Mouse (Mus musculus): ENCODE measurements around the gene Eps8l3. TPM values are rescaled to one million over a fixed set of nuclear protein-coding genes. Genes with fewer than 3 reads are reported as not detected.
A peak's percentile ranks its signal among the peaks of the same experiment; 100 is the strongest.
"Not testable (repeated sequence)": the region's sequence is repeated elsewhere in the genome, so short reads cannot be mapped to it uniquely, and the experiment has no call there.

Gene Eps8l3
- polyA plus RNA-seq, 1 experiment from 2014 or later: 1.9 TPM

DNA sequence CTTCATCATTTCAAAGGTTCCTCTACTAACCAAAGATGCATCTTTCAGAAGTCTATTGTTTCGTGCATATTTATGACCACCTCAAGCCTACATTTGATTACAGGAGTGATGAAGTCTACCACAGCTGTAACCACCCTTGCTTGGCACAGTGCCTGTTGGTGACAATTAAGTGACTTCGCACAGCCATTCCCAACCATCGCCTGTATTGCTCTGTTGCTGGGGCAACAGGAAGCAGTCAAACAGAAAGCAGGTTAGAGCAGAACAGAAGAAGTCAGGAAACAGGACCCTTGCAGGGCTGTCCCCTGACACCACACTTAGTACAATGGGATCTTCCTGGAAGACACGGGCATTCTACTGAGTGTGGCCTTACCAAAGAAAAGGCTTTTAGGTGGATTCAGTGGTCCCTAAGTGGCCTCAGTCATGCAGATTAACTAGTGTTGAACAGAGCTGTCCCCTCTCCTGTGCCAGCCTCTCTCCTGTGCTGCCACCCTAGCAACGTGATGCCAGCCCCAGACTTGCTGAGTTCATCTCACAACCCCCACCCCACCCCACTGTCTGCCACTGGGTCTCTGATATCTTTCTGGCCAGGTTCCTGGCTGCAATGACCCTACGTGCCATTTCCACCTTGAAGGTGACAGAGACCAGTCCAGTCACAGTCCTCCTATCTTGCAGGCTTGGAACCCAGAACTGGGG, 27.9 kb upstream of the Eps8l3 start:
- ATAC-seq (ENCODE audit: low read depth): no peak
- no peak overlapping the region for H3K27ac ChIP-seq (ENCODE audit: low read length)

GRCm38 (mm10) chr3:107849693-107850031, 27.4 kb upstream of the Eps8l3 start:
- Histone ChIP-seq H3K9ac (ENCODE audit: low read depth, low read length) (no peak overlapping the region), H3K4me2 (ENCODE audit: low read depth, low read length) (no peak overlapping the region), H3K4me3 (ENCODE audit: low read depth, low read length) (no peak overlapping the region), H3K27ac (ENCODE audit: low read length) (no peak overlapping the region), H3K27me3 (ENCODE audit: control insufficient read depth, insufficient read depth, low read depth, low read length) (no peaks in the 10 kb centered on the region), H3K4me1 (ENCODE audit: control insufficient read depth, low read depth, low read length) (peaks cover 13% of the 10 kb centered on the region), H3K9me3 (replicated peaks; ENCODE audit: control insufficient read depth, low read length) (no peaks in the 10 kb centered on the region), H3K36me3 (ENCODE audit: control insufficient read depth, insufficient read depth) (no peaks in the 10 kb centered on the region)
- peak; percentile 68 for ATAC-seq (ENCODE audit: low read depth)
- 31% methylated on average over 2 of the region's 2 CpGs for WGBS (ENCODE audit: insufficient replicate concordance)

More for the DNA sequence above, 27.9 kb upstream of the Eps8l3 start:
- Histone ChIP-seq H3K4me3 (ENCODE audit: low read depth, low read length) (no peak overlapping the region), H3K36me3 (ENCODE audit: control insufficient read depth, insufficient read depth) (no peaks in the 10 kb centered on the region), H3K27me3 (ENCODE audit: control insufficient read depth, insufficient read depth, low read depth, low read length) (no peaks in the 10 kb centered on the region), H3K4me2 (ENCODE audit: low read depth, low read length) (no peak overlapping the region), H3K9ac (ENCODE audit: low read depth, low read length) (no peak overlapping the region), H3K4me1 (ENCODE audit: control insufficient read depth, low read depth, low read length) (peaks cover 13% of the 10 kb centered on the region), H3K9me3 (replicated peaks; ENCODE audit: control insufficient read depth, low read length) (no peaks in the 10 kb centered on the region)
- 35% methylated on average over 6 of the region's 6 CpGs for WGBS (ENCODE audit: insufficient replicate concordance)

- WGBS (ENCODE audit: insufficient replicate concordance): 68% methylated on average over 12 of the region's 12 CpGs
- no peaks in the 10 kb centered on the region for H3K27me3 ChIP-seq (ENCODE audit: control insufficient read depth, insufficient read depth, low read depth, low read length)
- H3K9me3 ChIP-seq (replicated peaks; ENCODE audit: control insufficient read depth, low read length): no peaks in the 10 kb centered on the region
- H3K4me1 ChIP-seq (ENCODE audit: control insufficient read depth, low read depth, low read length): peaks cover 13% of the 10 kb centered on the region
- H3K9ac ChIP-seq (ENCODE audit: low read depth, low read length): no peak overlapping the region
- H3K4me2 ChIP-seq (ENCODE audit: low read depth, low read length): no peak overlapping the region
- peak; percentile 39; the same call in 1 of the 2 replicates for ATAC-seq (ENCODE audit: low read depth)
- H3K4me3 ChIP-seq (ENCODE audit: low read depth, low read length): no peak overlapping the region
- no peak overlapping the region for H3K27ac ChIP-seq (ENCODE audit: low read length)
- no peaks in the 10 kb centered on the region for H3K36me3 ChIP-seq (ENCODE audit: control insufficient read depth, insufficient read depth)
These were observed 26.5 kb upstream of the Eps8l3 start for GRCm38 (mm10) chr3:107850418-107851031.

DNA sequence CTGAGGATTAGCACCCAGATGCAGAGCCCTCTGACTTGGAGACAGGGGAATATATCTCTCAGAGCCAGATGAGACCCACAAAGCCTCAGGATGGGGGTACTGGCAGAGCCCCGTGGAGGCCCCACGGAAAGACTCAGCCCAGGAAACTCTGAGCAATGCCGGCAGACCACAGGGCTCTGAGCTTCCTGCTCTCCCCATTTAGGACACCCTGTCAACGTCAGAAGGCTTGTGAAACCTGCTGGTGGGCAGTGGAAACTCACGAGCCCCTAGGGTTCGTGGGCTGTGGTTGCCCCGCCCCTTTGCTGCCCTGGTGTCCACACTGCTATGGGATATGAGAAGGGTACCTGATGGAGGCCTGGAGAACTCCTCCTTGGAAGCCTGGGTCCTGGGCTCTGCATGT, 24.2 kb upstream of the Eps8l3 start:
- peaks cover 13% of the 10 kb centered on the region for H3K4me1 ChIP-seq (ENCODE audit: control insufficient read depth, low read depth, low read length)
- no peak overlapping the region for H3K4me2 ChIP-seq (ENCODE audit: low read depth, low read length)
- no peaks in the 10 kb centered on the region for H3K27me3 ChIP-seq (ENCODE audit: control insufficient read depth, insufficient read depth, low read depth, low read length)
- no peak overlapping the region for H3K27ac ChIP-seq (ENCODE audit: low read length)
- no peak overlapping the region for H3K4me3 ChIP-seq (ENCODE audit: low read depth, low read length)
- WGBS (ENCODE audit: insufficient replicate concordance): 12% methylated on average over 7 of the region's 7 CpGs
- H3K9ac ChIP-seq (ENCODE audit: low read depth, low read length): no peak overlapping the region
- no peaks in the 10 kb centered on the region for H3K9me3 ChIP-seq (replicated peaks; ENCODE audit: control insufficient read depth, low read length)
- ATAC-seq (ENCODE audit: low read depth): peak; percentile 26; the same call in 1 of the 2 replicates
- H3K36me3 ChIP-seq (ENCODE audit: control insufficient read depth, insufficient read depth): no peaks in the 10 kb centered on the region

- no peaks in the 10 kb centered on the region for H3K9me3 ChIP-seq (replicated peaks; ENCODE audit: control insufficient read depth, low read length)
- H3K4me2 ChIP-seq (ENCODE audit: low read depth, low read length): no peak overlapping the region
- ATAC-seq (ENCODE audit: low read depth): no peak
- H3K4me3 ChIP-seq (ENCODE audit: low read depth, low read length): no peak overlapping the region
- H3K27me3 ChIP-seq (ENCODE audit: control insufficient read depth, insufficient read depth, low read depth, low read length): no peaks in the 10 kb centered on the region
- H3K4me1 ChIP-seq (ENCODE audit: control insufficient read depth, low read depth, low read length): peaks cover 13% of the 10 kb centered on the region
- H3K9ac ChIP-seq (ENCODE audit: low read depth, low read length): no peak overlapping the region
- 57% methylated on average over 17 of the region's 17 CpGs for WGBS (ENCODE audit: insufficient replicate concordance)
- H3K27ac ChIP-seq (ENCODE audit: low read length): 0 out of 2 replicates have a peak overlapping the region, but pooled peaks have one; percentile 8
- H3K36me3 ChIP-seq (ENCODE audit: control insufficient read depth, insufficient read depth): no peaks in the 10 kb centered on the region
These were observed 23.5 kb upstream of the Eps8l3 start for GRCm38 (mm10) chr3:107853232-107854181.

GRCm38 (mm10) chr3:107855368-107855767, 21.7 kb upstream of the Eps8l3 start:
- Histone ChIP-seq H3K4me3 (ENCODE audit: low read depth, low read length) (no peak overlapping the region), H3K9me3 (replicated peaks; ENCODE audit: control insufficient read depth, low read length) (no peaks in the 10 kb centered on the region), H3K36me3 (ENCODE audit: control insufficient read depth, insufficient read depth) (no peaks in the 10 kb centered on the region), H3K4me1 (ENCODE audit: control insufficient read depth, low read depth, low read length) (peaks cover 1% of the 10 kb centered on the region), H3K9ac (ENCODE audit: low read depth, low read length) (no peak overlapping the region), H3K4me2 (ENCODE audit: low read depth, low read length) (no peak overlapping the region), H3K27me3 (ENCODE audit: control insufficient read depth, insufficient read depth, low read depth, low read length) (no peaks in the 10 kb centered on the region), H3K27ac (ENCODE audit: low read length) (no peak overlapping the region)
- ATAC-seq (ENCODE audit: low read depth): no peak
- 72% methylated on average over 13 of the region's 13 CpGs for WGBS (ENCODE audit: insufficient replicate concordance)

DNA sequence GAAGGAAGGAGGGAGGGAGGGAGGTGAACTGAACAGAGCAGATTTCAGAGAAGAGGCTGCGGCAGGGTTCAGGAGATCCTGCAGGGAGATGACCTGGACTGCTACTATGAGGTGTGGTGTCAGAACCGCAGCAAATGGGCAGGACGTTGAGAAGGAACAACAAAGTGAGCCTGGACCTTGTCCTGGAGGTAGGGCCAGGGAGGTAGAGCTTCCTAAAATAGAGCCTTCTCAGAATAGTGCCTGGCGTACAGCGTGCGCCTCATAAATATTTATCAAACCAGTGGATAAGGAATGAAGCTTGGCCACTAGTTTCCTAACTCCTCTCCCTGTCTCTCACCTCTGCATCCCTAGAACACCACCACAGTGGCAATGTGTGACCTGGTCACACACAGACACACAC, 19.4 kb upstream of the Eps8l3 start:
- Histone ChIP-seq H3K27me3 (ENCODE audit: control insufficient read depth, insufficient read depth, low read depth, low read length) (no peaks in the 10 kb centered on the region), H3K4me3 (ENCODE audit: low read depth, low read length) (no peak overlapping the region), H3K36me3 (ENCODE audit: control insufficient read depth, insufficient read depth) (no peaks in the 10 kb centered on the region), H3K9me3 (replicated peaks; ENCODE audit: control insufficient read depth, low read length) (no peaks in the 10 kb centered on the region), H3K9ac (ENCODE audit: low read depth, low read length) (no peak overlapping the region), H3K4me2 (ENCODE audit: low read depth, low read length) (no peak overlapping the region), H3K27ac (ENCODE audit: low read length) (no peak overlapping the region), H3K4me1 (ENCODE audit: control insufficient read depth, low read depth, low read length) (no peaks in the 10 kb centered on the region; the same call in 1 of the 2 replicates)
- ATAC-seq (ENCODE audit: low read depth): no peak
- 66% methylated on average over 6 of the region's 6 CpGs for WGBS (ENCODE audit: insufficient replicate concordance)

GRCm38 (mm10) chr3:107861483-107861882, 15.5 kb upstream of the Eps8l3 start:
- H3K4me2 ChIP-seq (ENCODE audit: low read depth, low read length); H3K27ac ChIP-seq (ENCODE audit: low read length); H3K27me3 ChIP-seq (ENCODE audit: control insufficient read depth, insufficient read depth, low read depth, low read length); ATAC-seq (ENCODE audit: low read depth); H3K9ac ChIP-seq (ENCODE audit: low read depth, low read length); H3K9me3 ChIP-seq (replicated peaks; ENCODE audit: control insufficient read depth, low read length); H3K4me1 ChIP-seq (ENCODE audit: control insufficient read depth, low read depth, low read length); H3K4me3 ChIP-seq (ENCODE audit: low read depth, low read length); H3K36me3 ChIP-seq (ENCODE audit: control insufficient read depth, insufficient read depth): not testable (repeated sequence)
- 60% methylated on average over 5 of the region's 5 CpGs for WGBS (ENCODE audit: insufficient replicate concordance)
